Mouse (Mus musculus) WW6 (cell line): Measurements from ENCODE around the gene Coro6.
A peak's percentile ranks its signal among the peaks of the same experiment; 100 is the strongest.

Experiments used
- DNase-seq: peaks from one replicate; pipeline ENCODE4 v3.0.0-alpha.2; 2013; ENCODE audit warnings: low read depth, low spot score

The Coro6 gene

DNA sequence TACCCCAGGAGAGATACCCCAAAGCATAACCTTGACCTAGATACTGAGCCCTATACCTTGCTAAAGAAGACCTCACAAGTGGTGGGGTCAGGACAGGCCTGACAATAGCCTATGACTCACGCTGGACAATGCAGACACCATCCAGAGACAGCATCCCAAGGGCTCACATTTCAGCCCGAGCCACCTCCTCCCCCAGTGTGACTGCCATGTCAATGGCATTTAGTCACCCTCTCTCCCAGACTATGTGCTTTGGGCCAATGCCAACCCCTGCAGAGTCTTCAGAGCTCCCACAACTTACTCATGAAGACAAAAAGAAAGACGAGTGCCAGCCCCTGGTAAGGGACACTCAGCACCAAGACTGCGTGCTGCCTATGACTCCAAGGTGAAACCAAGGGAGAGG is 2.5 kb downstream of the Coro6 start:
- no peak for DNase-seq

DNA sequence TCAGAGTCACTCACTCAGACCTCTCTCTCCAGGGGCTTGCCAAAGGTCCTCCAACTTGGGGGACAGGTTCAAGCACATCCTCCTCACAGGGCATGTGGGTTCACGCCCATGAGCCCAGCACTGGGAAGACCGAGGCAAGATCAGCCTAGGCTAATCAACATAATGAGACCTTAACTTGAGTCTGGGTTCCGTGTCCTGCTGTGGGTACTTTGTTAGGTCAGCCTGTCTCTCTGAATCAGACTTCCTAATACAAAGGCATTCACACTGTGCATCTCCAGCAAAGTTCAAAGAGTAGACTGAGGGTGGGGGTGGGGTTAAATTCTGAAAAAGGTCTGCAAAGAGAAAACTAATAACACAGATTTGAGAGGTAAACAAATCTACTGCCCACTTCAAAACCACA is 2.9 kb downstream of the Coro6 start:
- no peak for DNase-seq

GRCm38 (mm10) chr11:77466544-77466943 is 4.3 kb downstream of the Coro6 start:
- no peak for DNase-seq

DNA sequence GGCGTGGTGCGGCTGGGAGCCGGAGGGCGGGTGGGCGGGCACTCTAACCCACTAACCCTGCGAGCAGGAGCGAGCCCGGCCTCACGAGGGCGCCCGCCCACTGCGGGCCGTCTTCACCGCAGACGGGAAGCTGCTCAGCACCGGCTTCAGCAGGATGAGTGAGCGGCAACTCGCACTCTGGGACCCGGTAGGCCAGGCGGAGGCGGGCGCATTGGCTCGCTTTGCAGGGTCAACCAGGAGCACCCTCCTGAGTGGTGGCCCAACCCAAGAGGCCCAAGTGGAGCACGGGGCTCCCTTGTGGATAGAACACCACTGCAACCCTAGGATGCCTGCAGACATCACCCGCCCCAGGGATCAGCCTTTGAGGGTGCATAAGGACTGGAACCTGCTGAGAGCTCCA is 4.9 kb downstream of the Coro6 start:
- peak; percentile 79 for DNase-seq

DNA sequence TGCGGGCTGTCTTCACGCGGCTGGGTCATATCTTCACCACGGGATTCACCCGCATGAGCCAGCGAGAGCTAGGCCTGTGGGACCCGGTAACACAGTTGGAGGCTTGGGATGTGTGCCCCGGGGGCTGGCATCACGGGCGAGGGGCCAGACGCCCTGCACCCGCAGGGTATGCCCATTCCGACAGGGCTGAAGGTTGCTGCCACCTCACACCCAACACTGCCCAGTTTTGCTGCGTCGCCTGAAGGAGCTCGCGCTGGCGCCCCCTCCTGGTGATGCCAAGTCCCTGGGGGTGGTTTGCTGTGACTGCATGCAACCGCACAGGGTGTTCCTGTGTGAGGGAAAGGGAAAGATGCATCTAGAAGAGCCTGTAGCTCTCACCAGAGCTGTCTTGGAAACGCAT is 5.6 kb downstream of the Coro6 start:
- DNase-seq, result peak; percentile 80

- DNase-seq, result no peak
These were observed 6.2 kb downstream of the Coro6 start for GRCm38 (mm10) chr11:77468397-77468796.

- no peak for DNase-seq
These were observed 9.2 kb downstream of the Coro6 start for GRCm38 (mm10) chr11:77471407-77471806.

GRCm38 (mm10) chr11:77472775-77473174 is 10.6 kb downstream of the Coro6 start:
- no peak for DNase-seq

DNA sequence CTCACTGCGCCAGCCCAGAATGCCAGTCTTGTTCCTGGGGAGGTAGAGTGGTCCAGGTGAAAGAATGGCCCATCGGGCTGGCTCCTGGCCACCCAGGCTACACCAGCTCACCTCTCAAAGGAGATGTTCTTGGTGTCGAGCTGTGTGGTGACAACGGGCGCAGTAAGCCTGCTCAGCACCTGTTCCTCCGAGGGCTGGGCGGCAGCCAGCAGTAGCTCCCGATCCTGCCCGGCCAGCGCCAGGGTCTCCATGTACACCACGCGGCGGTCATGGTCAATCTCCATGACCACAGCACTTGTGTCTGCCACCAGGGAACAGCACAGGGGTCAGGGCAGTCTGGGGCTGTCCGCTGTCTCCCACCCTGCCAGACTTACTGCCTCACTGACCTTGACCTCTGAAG is 14.0 kb downstream of the Coro6 start:
- no peak for DNase-seq

DNA sequence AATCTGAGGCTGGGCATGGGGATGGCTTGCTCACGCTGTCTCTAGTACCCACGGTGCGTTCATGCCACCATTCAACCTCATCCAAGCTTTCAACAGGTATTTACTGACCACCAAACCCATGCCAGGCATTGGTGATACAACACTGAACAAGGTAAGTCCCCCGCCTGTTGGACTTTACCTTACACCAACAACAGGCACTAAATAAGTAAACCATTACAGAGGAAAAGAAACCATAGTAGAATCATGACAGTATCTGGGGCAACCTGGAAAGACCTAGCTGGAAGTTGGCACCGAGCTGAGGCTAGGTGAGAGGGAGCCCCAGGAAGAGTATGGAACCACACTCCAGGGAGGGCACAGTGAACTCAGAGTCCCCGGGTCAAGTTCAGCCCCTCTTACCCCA is 14.7 kb downstream of the Coro6 start:
- DNase-seq, result no peak

- DNase-seq, result no peak
These were observed 20.8 kb downstream of the Coro6 start for GRCm38 (mm10) chr11:77483043-77483442.

DNA sequence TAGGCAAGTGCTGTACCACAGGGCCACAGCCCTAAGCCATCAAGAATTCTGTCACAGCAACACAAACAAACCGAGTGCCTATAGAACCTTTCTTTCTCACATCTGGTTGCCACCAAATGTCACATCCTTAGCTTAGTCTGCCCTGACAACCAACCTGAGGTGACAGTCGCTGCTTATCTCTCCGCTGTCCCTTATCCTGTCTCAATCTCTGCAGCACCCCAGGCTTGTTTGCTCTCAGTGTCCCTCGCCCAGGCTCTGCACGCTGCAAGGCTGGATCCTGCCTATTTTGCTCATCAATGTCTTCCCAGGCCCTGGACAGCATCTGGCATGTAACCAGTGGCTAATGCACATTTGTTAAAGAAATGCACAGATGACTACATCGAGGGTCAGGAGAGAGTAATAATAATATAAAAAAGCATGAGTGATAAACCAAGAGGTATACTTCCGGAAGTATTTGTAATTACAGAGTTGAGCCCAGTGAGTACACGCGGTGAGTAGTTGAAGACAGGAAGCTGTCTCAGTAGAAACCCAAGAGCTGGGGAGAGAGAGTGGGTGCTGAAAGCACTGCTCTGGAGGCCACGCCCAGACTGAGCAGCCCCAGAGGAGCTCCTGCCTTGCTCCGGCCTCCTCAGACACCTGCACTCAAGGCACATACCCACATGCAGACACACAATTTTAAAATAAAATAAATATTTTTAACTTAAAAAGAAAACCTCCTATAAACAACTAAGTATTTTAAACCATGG is 21.5 kb downstream of the Coro6 start:
- no peak for DNase-seq

DNA sequence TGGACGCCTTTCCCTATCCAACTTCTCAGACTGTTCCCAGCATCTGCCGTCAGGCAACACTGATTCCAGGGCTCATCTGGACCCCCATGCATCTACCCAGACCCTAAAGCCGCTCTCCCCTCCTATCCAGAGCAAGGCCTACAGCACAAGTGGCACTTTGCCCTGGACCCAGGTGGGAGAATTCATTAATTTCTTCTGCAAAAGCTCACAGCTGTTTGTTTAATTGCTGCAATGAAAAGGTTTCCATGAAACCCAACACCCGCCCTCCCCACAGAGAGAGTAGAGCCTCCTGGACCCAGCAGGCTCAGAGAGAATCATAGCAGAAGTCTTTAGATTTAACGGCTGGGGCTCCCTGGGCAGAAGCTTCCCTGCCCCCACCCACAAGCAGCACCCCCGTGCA is 23.0 kb downstream of the Coro6 start:
- no peak for DNase-seq

DNA sequence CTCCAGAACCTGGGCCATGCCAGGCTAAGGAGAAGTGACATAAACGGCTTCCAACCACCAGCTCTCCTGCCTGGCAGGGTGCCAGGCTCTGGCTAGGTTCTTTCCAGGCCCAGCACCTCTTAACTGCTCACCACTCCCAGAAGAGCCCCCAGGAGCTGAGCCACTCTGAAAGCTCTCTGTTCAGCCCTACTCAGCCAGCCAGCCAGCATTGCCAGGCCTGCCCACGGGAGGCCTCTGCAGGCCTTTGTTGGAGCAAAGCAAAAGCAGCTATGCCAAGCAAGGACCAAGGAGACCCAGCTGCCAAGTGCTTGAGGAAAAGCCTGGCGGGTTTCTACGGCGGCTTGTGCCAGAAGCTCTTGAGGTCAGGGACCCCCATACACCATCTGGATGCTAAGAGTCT is 24.6 kb downstream of the Coro6 start:
- no peak for DNase-seq

GRCm38 (mm10) chr11:77488771-77489581 is 26.8 kb downstream of the Coro6 start:
- no peak for DNase-seq

- DNase-seq, result no peak
These were observed 27.5 kb downstream of the Coro6 start, which contains the start of gene Ankrd13b for GRCm38 (mm10) chr11:77489591-77490235. Gene Ankrd13b (minus strand): TSS chr11:77489678.

- no peak for DNase-seq
These were observed 28.2 kb downstream of the Coro6 start for GRCm38 (mm10) chr11:77490451-77490850.

DNA sequence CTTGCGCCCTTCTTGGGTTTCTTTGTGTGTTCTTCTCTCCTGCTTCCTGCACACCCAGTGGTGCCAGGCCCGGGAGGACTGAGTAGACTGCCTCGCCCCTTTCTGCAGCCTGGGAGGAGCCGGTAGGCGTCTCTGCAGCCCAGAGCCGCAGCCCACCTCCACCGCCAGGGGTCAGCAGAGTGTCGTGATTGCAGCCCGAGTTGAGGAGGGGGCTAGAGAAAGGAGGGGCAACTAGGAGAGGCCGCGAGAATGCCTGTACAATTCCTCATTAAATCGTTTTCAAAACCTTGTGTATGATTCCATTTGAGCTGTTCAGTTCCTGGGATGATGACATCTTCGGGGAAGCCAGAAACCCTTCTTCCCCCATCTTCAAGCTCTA is 28.9 kb downstream of the Coro6 start:
- peak; percentile 96 for DNase-seq

DNA sequence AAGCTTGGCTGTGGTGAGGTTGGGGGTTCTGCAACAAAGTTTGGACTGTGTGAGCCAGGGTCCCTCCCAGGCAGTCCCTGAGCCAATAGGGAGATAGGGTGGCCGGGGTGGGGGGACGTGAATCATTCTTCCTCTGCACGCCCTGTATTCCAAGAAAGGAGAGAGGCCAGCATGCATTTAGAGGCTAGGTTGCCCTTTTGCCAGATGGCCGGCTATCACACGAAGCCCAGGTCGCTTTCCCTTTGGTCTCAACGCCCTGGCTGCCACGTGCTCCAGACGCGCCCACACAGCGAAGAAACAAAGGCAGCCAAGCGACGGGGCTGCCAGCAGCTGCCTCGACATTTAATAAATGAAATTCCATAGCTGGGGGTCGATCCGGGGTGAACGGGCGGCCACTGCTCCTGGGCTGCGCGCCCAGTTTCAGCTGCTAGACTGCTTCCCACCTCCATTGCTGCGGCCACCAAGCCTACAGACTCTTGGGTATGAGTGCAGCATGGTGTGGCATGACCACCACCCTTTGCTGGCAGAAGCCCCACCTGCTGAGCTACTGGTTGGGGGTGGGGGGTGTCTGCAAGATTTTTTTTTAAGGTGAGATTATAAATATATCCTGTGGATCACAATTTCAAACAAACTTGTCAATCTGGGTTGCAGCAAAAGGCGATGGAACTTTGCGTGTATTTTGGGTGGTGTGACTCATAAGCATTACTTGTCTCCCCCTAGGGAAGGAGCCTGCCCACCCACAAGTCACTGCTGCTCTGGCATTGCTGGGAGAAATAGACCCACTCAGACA is 29.5 kb downstream of the Coro6 start:
- no peak for DNase-seq

GRCm38 (mm10) chr11:77492311-77492871 is 30.2 kb downstream of the Coro6 start:
- DNase-seq, result no peak

DNA sequence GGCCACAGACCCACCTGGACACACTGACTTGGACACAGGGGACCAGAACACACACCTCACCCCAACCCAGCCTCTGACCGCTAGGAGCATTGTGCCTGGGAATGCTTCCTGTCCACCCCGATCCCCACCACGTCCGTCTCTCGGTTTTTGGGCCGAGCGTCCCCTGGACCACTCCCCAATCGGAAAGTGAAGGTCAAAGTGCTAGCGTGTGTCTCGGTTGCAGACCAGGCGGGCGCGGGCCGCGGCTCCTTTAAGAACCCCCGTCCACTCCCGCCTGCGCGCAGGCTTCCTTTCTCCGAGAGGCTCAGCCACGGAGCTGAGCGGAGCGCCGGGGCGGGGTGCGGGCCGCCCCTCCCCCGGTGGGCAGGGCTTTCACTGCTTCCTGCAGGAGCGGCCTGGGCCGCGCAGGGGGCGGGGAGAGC is 30.7 kb downstream of the Coro6 start:
- DNase-seq, result no peak
